Mouse (Mus musculus): Measurements from ENCODE around the gene Rnf43. TPM values are rescaled to one million over a fixed set of nuclear protein-coding genes. Genes with fewer than 3 reads are reported as not detected.
A peak's percentile ranks its signal among the peaks of the same experiment; 100 is the strongest.

Rnf43 gene
- polyA plus RNA-seq, 1 experiment from 2014 or later, result 0.54 TPM

GRCm38 (mm10) chr11:87678545-87678944, 16.0 kb downstream of the Rnf43 start:
- Histone ChIP-seq H3K36me3 (no peaks in the 10 kb centered on the region), H3K27ac (replicated peaks) (no peak overlapping the region), H3K27me3 (replicated peaks) (no peaks in the 10 kb centered on the region), H3K4me1 (no peaks in the 10 kb centered on the region), H3K4me2 (no peak overlapping the region), H3K9ac (replicated peaks) (no peak overlapping the region), H3K4me3 (replicated peaks) (no peak overlapping the region), H3K9me3 (replicated peaks) (no peaks in the 10 kb centered on the region)
- WGBS, result 83% methylated on average over 4 of the region's 4 CpGs
- no peak for ATAC-seq (ENCODE audit: low FRiP score)

DNA sequence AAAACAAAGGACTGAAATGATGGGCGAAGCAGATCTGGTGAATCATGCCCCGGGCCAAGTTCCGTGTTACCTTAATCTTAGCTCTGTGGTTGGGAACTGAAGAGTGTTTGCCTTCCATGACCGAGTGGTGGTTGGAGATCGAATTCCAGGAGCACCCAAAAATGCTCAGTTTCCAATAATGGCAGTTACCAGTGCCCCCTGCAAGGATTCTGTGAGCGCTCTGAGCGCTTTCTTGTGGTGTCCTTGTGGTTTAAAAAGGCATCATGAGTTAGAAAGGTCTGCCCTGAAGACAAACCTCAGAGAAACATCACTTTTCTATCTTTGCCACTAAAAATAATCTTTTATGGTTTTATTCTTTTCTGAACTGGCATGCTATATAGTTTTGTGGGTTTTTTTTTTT, 16.5 kb downstream of the Rnf43 start:
- WGBS, result 93% methylated on average over 7 of the region's 7 CpGs
- H3K4me1 ChIP-seq, result no peaks in the 10 kb centered on the region
- ATAC-seq (ENCODE audit: low FRiP score), result no peak
- no peak overlapping the region for H3K9ac ChIP-seq (replicated peaks)
- H3K36me3 ChIP-seq, result no peaks in the 10 kb centered on the region
- no peaks in the 10 kb centered on the region for H3K9me3 ChIP-seq (replicated peaks)
- H3K4me2 ChIP-seq, result no peak overlapping the region
- no peak overlapping the region for H3K27ac ChIP-seq (replicated peaks)
- H3K27me3 ChIP-seq (replicated peaks), result no peaks in the 10 kb centered on the region
- H3K4me3 ChIP-seq (replicated peaks), result no peak overlapping the region

DNA sequence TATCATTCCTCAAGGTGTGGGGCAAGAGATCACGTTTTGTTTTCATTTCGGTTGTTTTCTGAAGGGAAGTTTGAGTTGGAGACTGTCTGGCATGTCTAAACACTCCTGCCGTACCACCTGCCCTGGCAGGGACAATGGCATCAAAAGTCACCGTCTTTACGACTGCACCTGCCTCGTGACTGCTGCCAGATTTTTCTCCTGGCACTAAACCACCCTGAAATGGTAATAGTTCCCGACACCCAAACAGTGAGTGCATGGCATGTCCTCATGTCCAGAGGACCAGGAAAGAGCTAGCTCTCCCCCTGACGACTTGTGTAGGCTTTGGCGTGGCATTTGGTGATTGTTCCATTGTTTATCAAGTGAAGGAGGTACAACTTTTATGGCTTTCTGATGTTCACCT, 18.3 kb downstream of the Rnf43 start:
- Histone ChIP-seq H3K27ac (replicated peaks) (no peak overlapping the region), H3K27me3 (replicated peaks) (no peaks in the 10 kb centered on the region), H3K9me3 (replicated peaks) (no peaks in the 10 kb centered on the region), H3K36me3 (no peaks in the 10 kb centered on the region), H3K9ac (replicated peaks) (no peak overlapping the region), H3K4me3 (replicated peaks) (no peak overlapping the region), H3K4me1 (no peaks in the 10 kb centered on the region), H3K4me2 (no peak overlapping the region)
- ATAC-seq (ENCODE audit: low FRiP score), result no peak
- WGBS, result 82% methylated on average over 9 of the region's 9 CpGs

DNA sequence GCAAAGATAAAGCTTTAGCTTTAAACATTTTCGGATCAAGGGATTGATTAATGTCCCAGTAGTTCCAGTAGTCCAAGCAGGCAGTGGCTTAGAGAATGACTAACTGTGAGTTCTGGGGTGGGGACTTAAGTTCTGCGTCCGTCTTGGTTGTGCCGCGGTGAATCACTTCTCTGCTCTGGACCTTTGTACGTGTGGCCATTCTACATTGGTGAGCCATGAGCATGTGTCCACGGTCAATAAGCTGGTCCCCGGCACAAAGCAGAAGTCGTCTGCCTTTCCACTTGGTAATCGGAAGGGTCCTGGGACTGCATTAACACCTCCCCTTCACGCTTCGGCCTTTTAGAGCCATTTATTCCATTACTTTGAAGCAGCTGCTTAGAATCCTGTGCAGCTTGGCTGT, 19.6 kb downstream of the Rnf43 start:
- Histone ChIP-seq H3K9ac (replicated peaks) (no peak overlapping the region), H3K4me3 (replicated peaks) (no peak overlapping the region), H3K36me3 (no peaks in the 10 kb centered on the region), H3K4me1 (no peaks in the 10 kb centered on the region), H3K4me2 (no peak overlapping the region), H3K27ac (replicated peaks) (no peak overlapping the region), H3K9me3 (replicated peaks) (no peaks in the 10 kb centered on the region), H3K27me3 (replicated peaks) (no peaks in the 10 kb centered on the region)
- ATAC-seq (ENCODE audit: low FRiP score), result no peak
- 71% methylated on average over 12 of the region's 12 CpGs for WGBS

DNA sequence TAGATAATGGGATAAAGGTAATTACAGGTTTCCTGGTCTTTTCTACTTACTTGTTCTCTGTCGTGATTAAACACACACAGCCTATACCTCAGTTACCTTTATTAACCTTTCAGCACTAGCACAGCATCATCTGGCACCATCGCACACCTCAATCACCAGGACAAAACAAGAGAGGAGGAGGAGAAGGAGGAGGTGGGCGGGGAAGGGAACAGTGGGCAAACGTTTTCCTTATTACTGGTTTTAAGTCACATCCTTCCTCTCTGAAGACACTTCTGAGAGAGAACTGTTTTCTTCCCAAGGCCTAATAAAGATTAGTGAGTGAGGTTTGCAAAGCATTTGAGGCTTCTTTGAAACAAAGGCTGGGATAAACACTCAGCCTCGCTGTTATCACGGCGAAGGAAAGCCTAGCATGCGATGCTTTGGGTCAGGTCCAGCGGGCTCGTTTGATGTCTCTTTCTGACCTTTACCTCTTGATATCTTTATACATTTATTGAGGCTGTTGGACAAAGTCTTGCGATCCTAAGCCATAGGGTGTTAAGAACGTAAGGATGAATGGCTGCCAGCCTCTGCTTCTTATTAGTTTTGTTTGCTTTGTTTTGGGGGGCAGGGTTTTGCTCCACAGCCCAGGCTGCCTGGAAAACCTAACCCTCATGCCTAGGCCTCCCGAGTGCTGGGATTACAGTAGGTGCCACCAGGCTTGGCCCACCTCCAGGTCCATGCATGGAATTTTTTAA, 20.5 kb downstream of the Rnf43 start:
- Histone ChIP-seq H3K9ac (replicated peaks) (no peak overlapping the region), H3K27me3 (replicated peaks) (no peaks in the 10 kb centered on the region), H3K4me3 (replicated peaks) (no peak overlapping the region), H3K4me2 (no peak overlapping the region), H3K4me1 (no peaks in the 10 kb centered on the region), H3K36me3 (no peaks in the 10 kb centered on the region), H3K27ac (replicated peaks) (no peak overlapping the region), H3K9me3 (replicated peaks) (no peaks in the 10 kb centered on the region)
- no peak for ATAC-seq (ENCODE audit: low FRiP score)
- WGBS, result 36% methylated on average over 13 of the region's 13 CpGs

DNA sequence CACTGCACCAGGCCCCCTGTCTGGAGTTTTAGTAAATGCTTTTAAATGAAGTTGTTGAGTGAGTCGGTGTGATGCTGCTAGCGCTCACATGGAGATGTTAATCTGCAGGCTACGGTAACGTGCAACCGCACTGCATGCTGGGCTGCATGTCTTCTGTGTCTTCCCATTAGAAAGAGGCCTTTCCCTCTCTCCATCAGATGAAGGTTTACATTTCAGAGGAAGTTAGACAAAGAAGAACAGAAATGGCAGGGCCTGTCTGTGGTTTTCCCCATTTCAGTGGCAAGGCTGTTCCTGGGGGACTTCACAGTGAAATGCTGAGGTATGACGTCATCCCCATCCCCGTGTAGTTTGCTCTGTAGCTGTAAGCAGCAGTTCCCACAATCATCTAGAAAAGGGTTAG, 23.9 kb downstream of the Rnf43 start:
- H3K9ac ChIP-seq (replicated peaks), result no peak overlapping the region
- ATAC-seq (ENCODE audit: low FRiP score), result no peak
- no peak overlapping the region for H3K4me3 ChIP-seq (replicated peaks)
- 50% methylated on average over 7 of the region's 7 CpGs for WGBS
- H3K4me2 ChIP-seq, result no peak overlapping the region; the same call in 1 of the 2 replicates
- H3K27ac ChIP-seq (replicated peaks), result 0 out of 2 replicates have a peak overlapping the region, but pooled peaks have one; percentile 33
- H3K9me3 ChIP-seq (replicated peaks), result no peaks in the 10 kb centered on the region
- H3K27me3 ChIP-seq (replicated peaks), result no peaks in the 10 kb centered on the region
- H3K36me3 ChIP-seq, result no peaks in the 10 kb centered on the region
- H3K4me1 ChIP-seq, result peaks cover 11% of the 10 kb centered on the region; the same call in 1 of the 2 replicates

DNA sequence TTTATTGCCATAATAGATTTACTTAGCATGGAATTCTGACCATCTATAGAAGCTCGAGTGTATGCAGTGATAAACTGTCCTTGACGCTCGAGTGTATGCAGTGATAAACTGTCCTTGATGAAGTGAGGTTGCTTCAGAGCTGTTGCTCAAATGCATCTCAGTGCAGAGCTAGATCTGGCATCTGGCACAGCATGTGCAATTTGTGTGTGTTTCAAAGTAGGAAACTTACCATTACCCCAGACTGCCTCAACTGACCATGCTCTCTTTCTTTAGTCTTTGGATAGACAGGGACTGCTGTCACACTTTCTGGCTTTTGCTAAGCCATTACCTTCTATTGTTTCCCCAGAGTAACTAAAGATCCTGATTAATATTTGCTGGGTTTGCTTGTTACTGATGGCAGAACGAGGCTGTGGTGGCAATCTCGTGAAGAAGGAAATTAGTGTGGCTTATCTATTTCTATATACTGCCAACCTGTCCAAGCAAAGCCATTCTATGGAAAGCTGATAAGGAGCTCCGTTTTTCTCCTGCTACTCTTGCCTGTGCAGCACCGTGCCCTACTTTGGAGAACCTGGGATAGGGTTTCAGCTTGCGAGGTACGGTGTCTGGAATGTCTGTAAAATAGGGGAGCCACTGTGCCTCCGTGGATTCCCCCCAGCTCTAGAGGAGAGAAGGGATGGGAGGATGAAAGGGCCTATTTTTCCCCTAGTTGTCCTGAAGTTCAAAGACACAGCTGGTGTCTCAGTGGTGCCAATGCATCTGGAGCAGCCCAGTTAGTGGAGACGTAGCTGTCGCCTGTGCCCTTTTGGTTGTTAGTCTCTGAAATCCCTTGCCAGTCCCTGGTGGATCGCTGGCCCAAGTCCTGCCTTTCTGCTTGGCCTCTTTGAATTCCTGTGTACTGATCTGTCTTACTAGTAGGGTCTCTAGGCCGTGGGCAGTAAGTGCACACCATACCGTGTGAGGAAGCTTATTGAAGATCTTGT, 25.0 kb downstream of the Rnf43 start:
- Histone ChIP-seq H3K27ac (replicated peaks) (no peak overlapping the region), H3K4me1 (peaks cover 11% of the 10 kb centered on the region; the same call in 1 of the 2 replicates), H3K4me3 (replicated peaks) (no peak overlapping the region), H3K9ac (replicated peaks) (no peak overlapping the region), H3K36me3 (no peaks in the 10 kb centered on the region), H3K9me3 (replicated peaks) (no peaks in the 10 kb centered on the region), H3K27me3 (replicated peaks) (no peaks in the 10 kb centered on the region), H3K4me2 (no peak overlapping the region)
- 79% methylated on average over 15 of the region's 15 CpGs for WGBS
- ATAC-seq (ENCODE audit: low FRiP score), result no peak

DNA sequence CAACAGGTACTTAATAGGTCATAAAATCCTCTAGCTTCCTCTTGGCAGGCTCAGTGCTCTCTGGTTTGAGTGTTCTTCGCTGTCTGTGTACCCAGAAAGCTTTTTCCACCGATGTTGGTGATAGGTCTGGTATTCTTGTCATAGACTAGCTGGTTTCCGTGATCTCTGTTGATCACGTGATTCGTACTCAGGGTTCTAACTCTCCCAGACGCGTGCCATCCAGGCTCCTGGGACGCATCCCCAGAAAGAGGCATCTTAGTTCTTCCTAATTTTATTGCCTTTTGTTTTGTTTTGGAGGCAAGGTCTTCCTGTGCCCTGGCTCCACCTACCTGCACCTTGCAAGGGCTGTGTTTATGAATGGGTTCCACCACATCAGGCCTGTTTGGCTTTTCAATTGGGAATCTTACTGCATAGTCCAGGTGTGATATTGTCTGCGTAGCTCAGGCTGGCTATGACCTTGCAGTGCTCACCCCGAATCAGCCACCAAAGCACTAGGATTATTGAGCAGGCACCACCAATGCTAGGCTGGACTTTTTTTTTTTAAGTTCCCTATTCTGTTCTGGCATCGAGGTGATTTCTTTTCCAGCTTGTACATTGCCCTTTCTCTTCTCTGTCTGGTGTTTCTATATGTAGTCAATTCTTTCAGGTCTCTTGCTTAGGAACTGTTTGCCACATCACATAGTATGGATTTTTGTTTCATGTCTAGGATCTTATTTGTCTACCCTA, 26.1 kb downstream of the Rnf43 start:
- no peak for ATAC-seq (ENCODE audit: low FRiP score)
- Histone ChIP-seq H3K27me3 (replicated peaks) (no peaks in the 10 kb centered on the region), H3K4me2 (no peak overlapping the region), H3K4me3 (replicated peaks) (no peak overlapping the region), H3K4me1 (peaks cover 11% of the 10 kb centered on the region; the same call in 1 of the 2 replicates), H3K36me3 (no peaks in the 10 kb centered on the region), H3K27ac (replicated peaks) (peak overlapping the region; percentile 28; the same call in 1 of the 2 replicates), H3K9ac (replicated peaks) (no peak overlapping the region), H3K9me3 (replicated peaks) (no peaks in the 10 kb centered on the region)
- WGBS, result 74% methylated on average over 11 of the region's 11 CpGs

DNA sequence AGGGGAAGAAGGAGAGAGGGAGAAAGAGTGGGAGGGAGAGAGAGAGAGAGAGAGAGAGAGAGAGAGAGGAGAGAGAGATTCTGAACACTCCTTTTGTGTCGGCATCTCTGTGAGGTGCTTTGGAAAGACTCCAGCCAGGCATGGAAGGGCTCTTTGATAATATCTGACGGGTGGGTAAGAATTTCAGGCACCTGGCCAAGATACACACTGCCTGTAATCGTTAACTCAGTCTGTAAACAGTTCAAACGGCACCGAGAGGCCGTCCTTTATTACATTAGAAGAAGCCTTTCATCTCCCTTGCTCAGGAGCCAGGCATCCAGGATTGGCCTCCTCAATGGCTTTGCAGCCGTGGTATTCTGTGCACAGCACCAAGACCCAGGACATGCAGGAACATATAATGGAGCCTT, 26.9 kb downstream of the Rnf43 start:
- ATAC-seq (ENCODE audit: low FRiP score), result no peak
- Histone ChIP-seq H3K4me3 (replicated peaks) (no peak overlapping the region), H3K9me3 (replicated peaks) (no peaks in the 10 kb centered on the region), H3K4me2 (no peak overlapping the region), H3K27ac (replicated peaks) (peak overlapping the region; percentile 28; the same call in 1 of the 2 replicates), H3K9ac (replicated peaks) (no peak overlapping the region), H3K36me3 (no peaks in the 10 kb centered on the region), H3K4me1 (peaks cover 11% of the 10 kb centered on the region; the same call in 1 of the 2 replicates), H3K27me3 (replicated peaks) (no peaks in the 10 kb centered on the region)
- WGBS, result 7% methylated on average over 7 of the region's 7 CpGs

DNA sequence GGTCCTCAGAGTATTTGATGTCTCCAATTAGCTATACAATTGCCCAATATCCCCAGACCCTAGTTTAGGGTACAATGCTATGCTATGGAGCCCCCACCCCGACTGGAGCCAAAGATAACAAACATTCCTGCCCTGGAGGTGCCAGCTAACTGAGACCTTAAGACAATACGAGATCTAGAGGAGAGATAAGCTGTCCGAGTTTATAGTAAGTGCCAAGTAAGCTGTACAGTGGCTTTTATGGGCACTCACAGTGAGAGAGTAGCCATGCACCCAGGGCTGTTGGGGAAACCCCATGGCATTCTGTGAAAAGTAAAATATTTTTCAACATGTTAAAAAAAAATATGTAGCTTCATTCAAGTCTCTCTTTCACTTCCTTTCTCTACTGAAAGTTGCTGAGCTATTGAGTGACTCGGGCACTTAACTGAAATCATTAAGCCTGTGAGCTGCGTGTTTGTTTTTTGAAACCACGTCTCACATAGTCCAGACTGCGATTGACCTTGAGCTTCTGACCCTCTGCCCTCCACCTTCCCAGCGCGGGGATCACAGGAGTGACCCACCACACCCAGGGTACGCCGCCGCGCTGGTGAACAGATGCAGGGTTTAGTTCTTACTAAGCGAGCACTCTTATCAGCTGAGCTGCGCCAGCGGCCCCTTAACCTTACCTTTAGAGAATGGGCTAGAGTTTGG, 27.7 kb downstream of the Rnf43 start:
- H3K36me3 ChIP-seq, result no peaks in the 10 kb centered on the region
- ATAC-seq (ENCODE audit: low FRiP score), result no peak
- H3K27me3 ChIP-seq (replicated peaks), result no peaks in the 10 kb centered on the region
- no peak overlapping the region for H3K4me2 ChIP-seq
- no peak overlapping the region for H3K4me3 ChIP-seq (replicated peaks)
- H3K9me3 ChIP-seq (replicated peaks), result no peaks in the 10 kb centered on the region
- H3K4me1 ChIP-seq, result peaks cover 11% of the 10 kb centered on the region; the same call in 1 of the 2 replicates
- H3K9ac ChIP-seq (replicated peaks), result no peak overlapping the region
- WGBS, result 76% methylated on average over 16 of the region's 16 CpGs
- no peak overlapping the region for H3K27ac ChIP-seq (replicated peaks)

DNA sequence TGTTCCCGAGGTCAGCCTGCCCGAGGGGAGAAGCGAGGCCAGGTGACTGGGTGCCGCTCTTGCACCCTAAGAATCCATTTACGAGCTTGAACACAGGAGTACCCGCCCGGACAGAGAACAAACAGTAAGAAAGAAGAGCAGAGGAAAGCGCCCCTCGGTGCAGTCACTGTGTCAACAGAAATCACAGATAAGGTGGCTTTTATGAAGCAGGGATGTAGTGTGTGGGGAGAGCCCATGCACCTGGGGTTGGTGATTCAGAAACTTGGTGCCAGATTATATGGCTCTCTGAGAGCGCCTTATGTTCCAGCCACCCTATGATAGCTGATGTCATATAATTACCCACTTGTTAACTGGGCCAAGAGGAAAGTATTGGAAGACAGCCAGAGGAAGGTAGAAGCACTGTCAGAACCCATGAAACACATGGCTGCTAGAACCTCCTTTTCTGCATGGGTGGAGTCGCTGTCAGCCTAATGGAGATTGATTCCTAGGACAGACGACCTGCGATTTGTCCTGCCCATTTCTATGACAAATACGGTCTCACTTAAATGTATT, 34.7 kb downstream of the Rnf43 start:
- Histone ChIP-seq H3K4me1 (no peaks in the 10 kb centered on the region), H3K9me3 (replicated peaks) (no peaks in the 10 kb centered on the region), H3K27ac (replicated peaks) (no peak overlapping the region), H3K4me2 (no peak overlapping the region), H3K9ac (replicated peaks) (no peak overlapping the region), H3K4me3 (replicated peaks) (no peak overlapping the region), H3K27me3 (replicated peaks) (no peaks in the 10 kb centered on the region), H3K36me3 (no peaks in the 10 kb centered on the region)
- 71% methylated on average over 14 of the region's 14 CpGs for WGBS
- ATAC-seq (ENCODE audit: low FRiP score), result no peak

Measured in neural tube, embryonic 15.5 days (tissue).